Mouse (Mus musculus): ENCODE measurements around the gene Gm21188. TPM values are rescaled to one million over a fixed set of nuclear protein-coding genes. Genes with fewer than 3 reads are reported as not detected.
A peak's percentile ranks its signal among the peaks of the same experiment; 100 is the strongest.
"Not testable (repeated sequence)": the region's sequence is repeated elsewhere in the genome, so short reads cannot be mapped to it uniquely, and the experiment has no call there.

Gene Gm21188
- polyA plus RNA-seq, 1 experiment from 2014 or later: not detected

DNA sequence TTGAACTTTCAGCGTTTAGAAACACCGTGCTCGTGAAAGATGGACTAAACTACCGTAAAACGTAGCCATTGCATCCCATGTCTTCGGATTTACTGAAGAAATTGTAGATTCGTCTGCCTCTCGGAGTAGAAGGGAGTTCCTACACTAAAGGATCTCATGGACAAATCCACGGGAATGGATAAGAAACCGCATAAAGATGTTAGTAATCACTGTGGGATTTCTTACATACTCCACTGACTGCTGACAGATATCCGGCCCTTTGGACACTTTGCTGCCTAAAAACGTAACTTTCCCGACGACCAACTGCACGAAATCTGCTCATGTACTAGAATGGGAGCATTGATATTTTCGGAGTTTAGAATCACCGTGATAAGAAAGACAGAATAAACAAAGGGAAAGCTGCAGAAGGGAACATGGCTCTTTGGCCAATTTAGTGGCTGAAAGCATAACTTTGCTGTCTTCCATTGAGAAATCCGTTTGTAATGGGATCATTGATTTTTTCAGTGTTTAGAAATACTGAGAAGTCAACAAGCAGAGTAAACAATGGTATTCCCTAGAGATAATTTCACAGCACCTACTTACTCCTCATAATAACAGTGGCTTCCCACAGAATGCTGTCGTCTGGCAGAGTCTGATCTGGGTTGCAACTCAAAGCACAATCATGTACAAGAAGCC lies 18.3 kb downstream of the Gm21188 start:
- not testable (repeated sequence) for H3K4me3 ChIP-seq (ENCODE audit: low read length); H3K9ac ChIP-seq (ENCODE audit: low read depth, low read length); H3K9me3 ChIP-seq (ENCODE audit: control insufficient read depth, low read length); H3K4me2 ChIP-seq (ENCODE audit: low read length); H3K36me3 ChIP-seq (ENCODE audit: control insufficient read depth, insufficient read depth, low read length); ATAC-seq; H3K4me1 ChIP-seq (ENCODE audit: control insufficient read depth, insufficient read depth, low read depth, low read length); H3K27ac ChIP-seq (ENCODE audit: low read depth, low read length); H3K27me3 ChIP-seq (replicated peaks; ENCODE audit: control insufficient read depth, insufficient read depth, low read length)
- WGBS: 3% methylated on average over 16 of the region's 19 CpGs

DNA sequence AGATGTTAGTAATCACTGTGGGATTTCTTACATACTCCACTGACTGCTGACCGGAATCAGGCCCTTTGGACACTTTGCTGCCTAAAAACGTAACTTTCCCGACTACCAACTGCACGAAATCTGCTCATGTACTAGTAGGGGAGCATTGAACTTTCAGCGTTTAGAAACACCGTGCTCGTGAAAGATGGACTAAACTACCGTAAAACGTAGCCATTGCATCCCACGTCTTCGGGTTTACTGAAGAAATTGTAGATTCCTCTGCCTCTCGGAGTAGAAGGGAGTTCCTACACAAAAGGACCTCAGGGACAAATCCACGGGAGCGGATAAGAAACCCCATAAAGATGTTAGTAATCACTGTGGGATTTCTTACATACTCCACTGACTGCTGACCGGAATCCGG lies 20.3 kb downstream of the Gm21188 start:
- H3K4me1 ChIP-seq (ENCODE audit: control insufficient read depth, insufficient read depth, low read depth, low read length); H3K4me2 ChIP-seq (ENCODE audit: low read length); H3K27me3 ChIP-seq (replicated peaks; ENCODE audit: control insufficient read depth, insufficient read depth, low read length); ATAC-seq; H3K4me3 ChIP-seq (ENCODE audit: low read length); H3K9ac ChIP-seq (ENCODE audit: low read depth, low read length); H3K27ac ChIP-seq (ENCODE audit: low read depth, low read length); H3K36me3 ChIP-seq (ENCODE audit: control insufficient read depth, insufficient read depth, low read length); H3K9me3 ChIP-seq (ENCODE audit: control insufficient read depth, low read length): not testable (repeated sequence)
- under 1% methylated on average over 9 of the region's 16 CpGs for WGBS

DNA sequence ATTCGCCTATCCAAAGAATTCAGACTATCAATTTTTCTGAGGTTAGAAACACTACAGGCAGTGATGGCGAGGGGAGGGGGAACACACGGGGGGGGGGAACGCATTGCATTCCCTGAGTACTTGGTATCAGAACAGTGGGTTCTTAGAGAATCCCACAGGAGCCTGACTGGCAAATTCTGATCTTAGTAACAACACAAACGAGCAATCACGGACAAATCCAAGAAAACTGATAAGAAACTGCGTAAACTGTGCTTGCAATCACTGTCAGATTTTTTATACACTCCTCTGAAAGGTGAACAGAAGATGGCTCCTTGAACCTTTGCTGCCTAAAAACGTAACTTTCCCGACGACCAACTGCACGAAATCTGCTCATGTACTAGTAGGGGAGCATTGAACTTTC lies 24.6 kb downstream of the Gm21188 start:
- WGBS: under 1% methylated on average over 10 of the region's 11 CpGs

DNA sequence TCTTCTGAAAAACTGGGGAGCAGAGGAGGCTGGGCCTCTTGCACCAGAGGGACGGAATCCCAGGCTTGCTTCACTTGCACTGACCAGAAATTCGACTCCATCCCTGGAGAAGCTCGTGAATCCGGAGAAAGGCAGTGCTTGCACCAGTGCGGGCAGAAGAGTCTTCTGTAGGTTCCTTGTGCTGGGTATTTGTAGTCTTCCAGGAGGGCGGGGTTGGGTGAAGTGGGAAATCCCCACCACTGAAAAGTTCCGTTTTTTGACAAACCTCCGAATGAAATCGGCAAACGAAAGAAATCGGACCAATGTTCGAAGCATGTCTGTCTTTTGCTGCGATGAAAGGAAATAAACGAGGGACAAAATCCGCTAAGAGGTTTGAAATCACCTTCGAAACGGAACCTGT lies 25.1 kb downstream of the Gm21188 start, which contains the start of gene Gm36079:
Gene Gm36079, minus strand, starts transcription at position 101 of the 400 bp plus-strand sequence.
- not testable (repeated sequence) for ATAC-seq; H3K9me3 ChIP-seq (ENCODE audit: control insufficient read depth, low read length); H3K4me3 ChIP-seq (ENCODE audit: low read length); H3K9ac ChIP-seq (ENCODE audit: low read depth, low read length); H3K4me2 ChIP-seq (ENCODE audit: low read length); H3K27me3 ChIP-seq (replicated peaks; ENCODE audit: control insufficient read depth, insufficient read depth, low read length); H3K27ac ChIP-seq (ENCODE audit: low read depth, low read length); H3K36me3 ChIP-seq (ENCODE audit: control insufficient read depth, insufficient read depth, low read length); H3K4me1 ChIP-seq (ENCODE audit: control insufficient read depth, insufficient read depth, low read depth, low read length)
- no CpG with 5 or more reads among the region's 17 CpGs for WGBS

More for the DNA sequence above, 24.6 kb downstream of the Gm21188 start:
- H3K9me3 ChIP-seq (ENCODE audit: control insufficient read depth, low read length); H3K27ac ChIP-seq (ENCODE audit: low read depth, low read length); H3K36me3 ChIP-seq (ENCODE audit: control insufficient read depth, insufficient read depth, low read length); H3K4me2 ChIP-seq (ENCODE audit: low read length); H3K4me1 ChIP-seq (ENCODE audit: control insufficient read depth, insufficient read depth, low read depth, low read length); H3K9ac ChIP-seq (ENCODE audit: low read depth, low read length); H3K27me3 ChIP-seq (replicated peaks; ENCODE audit: control insufficient read depth, insufficient read depth, low read length); ATAC-seq; H3K4me3 ChIP-seq (ENCODE audit: low read length): not testable (repeated sequence)

DNA sequence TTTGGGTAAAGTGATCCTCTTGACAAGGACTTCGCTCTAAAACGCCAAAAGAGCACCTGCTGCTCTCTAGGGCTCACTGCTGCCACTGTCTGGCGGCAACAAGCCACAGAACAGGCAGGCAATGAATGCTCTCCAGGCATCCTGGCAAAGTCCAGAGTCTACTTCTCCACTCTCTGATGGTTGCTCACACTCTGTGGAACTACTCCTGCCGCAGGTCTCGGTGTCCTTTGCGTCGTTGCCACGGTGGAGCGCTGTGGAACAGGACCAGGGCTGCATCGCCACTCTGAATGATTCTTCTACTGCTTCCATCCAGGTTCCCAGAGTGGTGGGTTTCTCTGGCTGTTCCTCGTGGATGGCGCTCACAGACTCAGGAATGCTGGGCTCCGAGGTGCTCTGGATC lies 25.6 kb downstream of the Gm21188 start:
- H3K4me1 ChIP-seq (ENCODE audit: control insufficient read depth, insufficient read depth, low read depth, low read length); H3K9ac ChIP-seq (ENCODE audit: low read depth, low read length); H3K27ac ChIP-seq (ENCODE audit: low read depth, low read length); H3K27me3 ChIP-seq (replicated peaks; ENCODE audit: control insufficient read depth, insufficient read depth, low read length); H3K4me3 ChIP-seq (ENCODE audit: low read length); H3K9me3 ChIP-seq (ENCODE audit: control insufficient read depth, low read length); H3K4me2 ChIP-seq (ENCODE audit: low read length); H3K36me3 ChIP-seq (ENCODE audit: control insufficient read depth, insufficient read depth, low read length): not testable (repeated sequence)
- WGBS: 0% methylated on average over 3 of the region's 13 CpGs
- ATAC-seq: 0 out of 2 replicates have a peak, but pooled peaks have one; percentile 27

DNA sequence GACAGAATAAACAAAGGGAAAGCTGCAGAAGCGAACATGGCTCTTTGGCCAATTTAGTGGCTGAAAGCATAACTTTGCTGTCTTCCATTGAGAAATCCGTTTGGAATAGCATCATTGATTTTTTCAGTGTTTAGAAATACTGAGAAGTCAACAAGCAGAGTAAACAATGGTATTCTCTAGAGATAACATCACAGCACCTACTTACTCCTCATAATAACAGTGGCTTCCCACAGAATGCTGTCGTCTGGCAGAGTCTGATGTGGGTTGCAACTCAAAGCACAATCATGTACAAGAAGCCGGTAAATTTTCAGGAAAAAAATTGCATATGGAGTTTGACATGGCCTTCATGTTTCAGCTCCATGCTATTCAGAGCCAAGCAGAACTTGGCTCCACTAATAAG lies 26.4 kb downstream of the Gm21188 start:
- WGBS: 9% methylated on average over 4 of the region's 4 CpGs
- not testable (repeated sequence) for ATAC-seq; H3K9ac ChIP-seq (ENCODE audit: low read depth, low read length); H3K4me2 ChIP-seq (ENCODE audit: low read length); H3K4me3 ChIP-seq (ENCODE audit: low read length); H3K27ac ChIP-seq (ENCODE audit: low read depth, low read length); H3K36me3 ChIP-seq (ENCODE audit: control insufficient read depth, insufficient read depth, low read length); H3K4me1 ChIP-seq (ENCODE audit: control insufficient read depth, insufficient read depth, low read depth, low read length); H3K27me3 ChIP-seq (replicated peaks; ENCODE audit: control insufficient read depth, insufficient read depth, low read length); H3K9me3 ChIP-seq (ENCODE audit: control insufficient read depth, low read length)

DNA sequence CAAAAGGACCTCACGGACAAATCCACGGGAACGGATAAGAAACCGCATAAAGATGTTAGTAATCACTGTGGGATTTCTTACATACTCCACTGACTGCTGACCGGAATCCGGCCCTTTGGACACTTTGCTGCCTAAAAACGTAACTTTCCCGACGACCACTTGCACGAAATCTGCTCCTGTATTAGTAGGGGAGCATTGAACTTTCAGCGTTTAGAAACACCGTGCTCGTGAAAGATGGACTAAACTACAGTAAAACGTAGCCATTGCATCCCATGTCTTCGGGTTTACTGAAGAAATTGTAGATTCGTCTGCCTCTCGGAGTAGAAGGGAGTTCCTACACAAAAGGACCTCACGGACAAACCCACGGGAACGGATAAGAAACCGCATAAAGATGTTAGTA lies 27.0 kb downstream of the Gm21188 start:
- H3K27ac ChIP-seq (ENCODE audit: low read depth, low read length); H3K27me3 ChIP-seq (replicated peaks; ENCODE audit: control insufficient read depth, insufficient read depth, low read length); H3K4me3 ChIP-seq (ENCODE audit: low read length); H3K4me1 ChIP-seq (ENCODE audit: control insufficient read depth, insufficient read depth, low read depth, low read length); H3K36me3 ChIP-seq (ENCODE audit: control insufficient read depth, insufficient read depth, low read length); H3K9ac ChIP-seq (ENCODE audit: low read depth, low read length); ATAC-seq; H3K4me2 ChIP-seq (ENCODE audit: low read length); H3K9me3 ChIP-seq (ENCODE audit: control insufficient read depth, low read length): not testable (repeated sequence)
- under 1% methylated on average over 18 of the region's 21 CpGs for WGBS

DNA sequence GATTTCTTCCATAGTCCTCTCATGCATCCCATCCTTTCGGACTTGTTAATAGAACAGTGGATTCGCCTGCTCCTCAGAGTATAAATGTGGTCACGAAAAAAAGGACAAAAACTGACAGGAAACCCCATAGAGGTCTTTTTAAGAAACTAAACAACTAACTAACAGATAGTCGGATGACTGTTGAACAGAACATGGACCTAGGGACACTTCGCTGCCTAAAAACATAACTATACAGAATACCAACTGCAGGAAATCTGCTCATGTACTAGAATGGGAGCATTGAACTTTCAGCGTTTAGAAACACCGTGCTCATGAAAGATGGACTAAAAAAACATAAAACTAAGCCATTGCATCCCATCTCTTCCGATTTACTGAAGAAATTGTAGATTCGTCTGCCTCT lies 27.4 kb downstream of the Gm21188 start:
- H3K27me3 ChIP-seq (replicated peaks; ENCODE audit: control insufficient read depth, insufficient read depth, low read length); ATAC-seq; H3K36me3 ChIP-seq (ENCODE audit: control insufficient read depth, insufficient read depth, low read length); H3K4me3 ChIP-seq (ENCODE audit: low read length); H3K9ac ChIP-seq (ENCODE audit: low read depth, low read length); H3K4me2 ChIP-seq (ENCODE audit: low read length); H3K9me3 ChIP-seq (ENCODE audit: control insufficient read depth, low read length); H3K27ac ChIP-seq (ENCODE audit: low read depth, low read length); H3K4me1 ChIP-seq (ENCODE audit: control insufficient read depth, insufficient read depth, low read depth, low read length): not testable (repeated sequence)
- WGBS: 10% methylated on average over 9 of the region's 9 CpGs

DNA sequence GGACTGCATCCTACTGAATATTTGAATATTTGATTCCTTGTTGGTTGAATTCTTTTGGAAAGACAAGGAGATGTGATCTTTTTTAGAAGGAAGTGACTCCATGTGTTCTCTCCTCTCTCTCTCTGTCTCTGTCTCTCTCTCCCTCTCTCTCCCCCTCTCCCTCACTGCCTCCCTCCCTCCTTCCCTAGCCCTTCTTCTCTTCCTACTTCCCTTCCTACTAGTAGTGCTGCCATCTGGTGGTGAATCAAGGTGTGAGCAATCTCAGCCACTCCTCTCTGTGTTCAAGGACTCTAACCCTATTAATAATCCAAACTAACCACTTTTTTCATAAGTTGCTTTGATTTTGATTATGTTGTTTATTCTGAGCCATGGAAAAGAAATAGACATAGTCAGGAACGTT lies 30.5 kb downstream of the Gm21188 start:
- ATAC-seq: not testable (repeated sequence)

More for the DNA sequence above, 30.5 kb downstream of the Gm21188 start:
- H3K27ac ChIP-seq (ENCODE audit: low read depth, low read length); H3K4me3 ChIP-seq (ENCODE audit: low read length); H3K4me2 ChIP-seq (ENCODE audit: low read length); H3K4me1 ChIP-seq (ENCODE audit: control insufficient read depth, insufficient read depth, low read depth, low read length); H3K27me3 ChIP-seq (replicated peaks; ENCODE audit: control insufficient read depth, insufficient read depth, low read length); H3K9me3 ChIP-seq (ENCODE audit: control insufficient read depth, low read length); H3K36me3 ChIP-seq (ENCODE audit: control insufficient read depth, insufficient read depth, low read length); H3K9ac ChIP-seq (ENCODE audit: low read depth, low read length): not testable (repeated sequence)
- no CpG with 5 or more reads among the region's 1 CpGs for WGBS

Measured in hindbrain, embryonic 16.5 days (tissue).